Mouse (Mus musculus): ENCODE results near the gene Gm7876.
"Not testable (repeated sequence)": the region's sequence is repeated elsewhere in the genome, so short reads cannot be mapped to it uniquely, and the experiment has no call there.

Gm7876 gene

GRCm38 (mm10) chr14:4708938-4709337, at the start of gene Gm7876:
Gene Gm7876, plus strand, starts transcription at chr14:4709238.
- DNase-seq (ENCODE audit: extremely low read depth, low read depth): not testable (repeated sequence)

- not testable (repeated sequence) for DNase-seq (ENCODE audit: extremely low read depth, low read depth)
Measured at GRCm38 (mm10) chr14:4663892-4664291, 45.1 kb upstream of the Gm7876 start, which contains the start of gene Gm3239. Gene Gm3239, plus strand, starts transcription at chr14:4664192.

- not testable (repeated sequence) for DNase-seq (ENCODE audit: extremely low read depth, low read depth)
Measured at GRCm38 (mm10) chr14:4726038-4726880, 17.2 kb downstream of the Gm7876 start, which contains the start of gene Gm3252. Gene Gm3252, plus strand, starts transcription at chr14:4726775.
